Mouse (Mus musculus): ENCODE measurements around the gene Zfp830. TPM values are rescaled to one million over a fixed set of nuclear protein-coding genes. Genes with fewer than 3 reads are reported as not detected.

The Zfp830 gene
- total RNA-seq, 2 experiments from 2014 or later, result 15.9 to 17.4 TPM

Other genes starting within 250 kb of the Zfp830 start
- under 1 TPM in 1 of 2 experiments, not detected in 1; 0.20 TPM for gene Cct6b, start within 50 bp of the Zfp830 start, total RNA-seq (2021)
- gene Lig3, start 16.8 kb downstream of the Zfp830 start, total RNA-seq (2021), result 10 to 100 TPM; 23.6 to 26.3 TPM
- 10 to 100 TPM; 10.7 to 11.7 TPM for gene Rffl, start 106.9 kb downstream of the Zfp830 start, total RNA-seq (2021)
- 10 to 100 TPM; 14.1 to 15.7 TPM for gene Rad51d, start 126.3 kb downstream of the Zfp830 start, total RNA-seq (2021)
- gene Fndc8, start 127.8 kb downstream of the Zfp830 start, total RNA-seq (2021), result not detected
- gene Nle1, start 144.1 kb downstream of the Zfp830 start, total RNA-seq (2021), result 10 to 100 TPM; 44.6 to 49.0 TPM
- gene Unc45b, start 146.2 kb downstream of the Zfp830 start, total RNA-seq (2021), result 1 to 10 TPM; 1.6 to 2.3 TPM
- 1 to 10 TPM; 3.5 to 4.6 TPM for gene Slfn5, start 187.0 kb downstream of the Zfp830 start, total RNA-seq (2021)
- gene Slfn9, start 227.5 kb downstream of the Zfp830 start, total RNA-seq (2021), result under 1 TPM; 0.25 to 0.40 TPM

All from layer of hippocampus, postnatal 36 days (tissue).